Mouse (Mus musculus) neural tube, embryonic 15.5 days (tissue): ENCODE data around the gene Stat1. TPM values are rescaled to one million over a fixed set of nuclear protein-coding genes. Genes with fewer than 3 reads are reported as not detected.

Source experiments
- ATAC-seq: fragments of 200-750 bp; cut with Nextera tagmentation; 2 replicates; pipeline ENCODE4 v1.8.0; 2017; ENCODE audit warnings: mild to moderate bottlenecking, moderate TSS enrichment, moderate library complexity; ENCODE audit not compliant: low FRiP score
- H3K27ac ChIP-seq: fragments of 300-500 bp; sonication (generic); replicated peaks from 2 replicates; pipeline ENCODE4 v1.5.1; 2015; ENCODE audit warnings: mild to moderate bottlenecking, inconsistent platforms
- H3K27me3 ChIP-seq: fragments of 300-500 bp; sonication (generic); replicated peaks from 2 replicates; pipeline ENCODE4 v1.6.1; 2015; ENCODE audit warnings: inconsistent platforms
- H3K36me3 ChIP-seq: fragments of 300-500 bp; sonication (generic); 2 replicates; pipeline ENCODE4 v1.6.1; 2015; ENCODE audit warnings: inconsistent platforms
- H3K4me1 ChIP-seq: fragments of 300-500 bp; sonication (generic); 2 replicates; pipeline ENCODE4 v1.6.1; 2015; ENCODE audit warnings: inconsistent platforms
- H3K4me2 ChIP-seq: fragments of 300-500 bp; sonication (generic); 2 replicates; pipeline ENCODE4 v1.6.1; 2015; ENCODE audit warnings: inconsistent platforms, mild to moderate bottlenecking, moderate library complexity
- H3K4me3 ChIP-seq: fragments of 300-500 bp; sonication (generic); replicated peaks from 2 replicates; pipeline ENCODE4 v1.5.1; 2015; ENCODE audit warnings: mild to moderate bottlenecking, inconsistent platforms
- H3K9ac ChIP-seq: fragments of 300-500 bp; sonication (generic); replicated peaks from 2 replicates; pipeline ENCODE4 v1.6.1; 2015; ENCODE audit warnings: mild to moderate bottlenecking, inconsistent platforms
- H3K9me3 ChIP-seq: fragments of 300-500 bp; sonication (generic); replicated peaks from 2 replicates; pipeline ENCODE4 v1.6.1; 2016; ENCODE audit warnings: inconsistent platforms
- WGBS: fragments of 180-500 bp; shearing (Covaris S2); methylation state at CpG from one replicate; pipeline ENCODE4 v1.1.7; 2015; ENCODE audit warnings: mixed read lengths; 5-methylcytosine and 5-hydroxymethylcytosine counted together
- polyA plus RNA-seq: library from polyadenylated mRNA; unstranded; fragments of >200 nt; fragmentation: Nextera tagmentation; extraction: Ambion mirVana; gene quantifications from 2 replicates; pipeline ENCODE4 v1.2.1, GENCODE M21; 2015

The Stat1 gene
- polyA plus RNA-seq, 1 experiment from 2014 or later, result 16.6 TPM

DNA sequence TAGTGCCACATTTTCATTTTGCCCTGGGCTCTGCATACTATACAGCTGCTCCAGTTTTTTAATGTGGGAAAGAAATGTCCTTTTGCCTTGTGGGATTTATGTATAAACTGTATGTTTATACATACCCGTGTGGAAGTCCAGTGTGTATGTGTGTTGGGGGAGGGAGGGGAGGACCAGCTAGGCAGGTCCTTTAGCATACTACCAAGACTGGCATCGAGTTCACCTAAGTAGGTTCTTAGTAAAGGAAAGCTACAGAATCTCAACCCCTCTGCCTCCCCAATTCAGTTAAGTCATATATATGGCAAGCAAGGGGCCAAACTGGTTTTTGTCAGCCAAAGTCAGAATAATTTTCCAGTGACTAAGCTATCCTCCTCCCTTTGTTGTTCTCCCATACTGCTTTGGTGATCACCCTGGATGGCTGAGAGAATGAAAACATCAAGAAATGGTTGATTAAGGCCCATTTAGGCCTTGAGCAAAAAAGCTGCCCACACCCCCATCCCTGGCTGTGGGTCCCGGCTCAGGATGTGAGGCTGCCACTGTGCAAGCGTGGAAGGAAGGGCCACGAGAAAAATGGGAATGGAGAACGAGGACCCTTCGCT lies 6.1 kb upstream of the Stat1 start:
- H3K27me3 ChIP-seq, result peaks cover 2% of the 10 kb centered on the region; the same call in 1 of the 2 replicates
- ATAC-seq, result peak; percentile 51
- H3K4me3 ChIP-seq, result peak overlapping the region; percentile 37
- peaks cover 6% of the 10 kb centered on the region for H3K4me1 ChIP-seq
- peak overlapping the region; percentile 73 for H3K4me2 ChIP-seq
- peak overlapping the region; percentile 91 for H3K27ac ChIP-seq
- H3K9me3 ChIP-seq, result no peaks in the 10 kb centered on the region
- no peaks in the 10 kb centered on the region for H3K36me3 ChIP-seq
- WGBS, result 29% methylated on average over 7 of the region's 7 CpGs
- peak overlapping the region; percentile 51 for H3K9ac ChIP-seq

DNA sequence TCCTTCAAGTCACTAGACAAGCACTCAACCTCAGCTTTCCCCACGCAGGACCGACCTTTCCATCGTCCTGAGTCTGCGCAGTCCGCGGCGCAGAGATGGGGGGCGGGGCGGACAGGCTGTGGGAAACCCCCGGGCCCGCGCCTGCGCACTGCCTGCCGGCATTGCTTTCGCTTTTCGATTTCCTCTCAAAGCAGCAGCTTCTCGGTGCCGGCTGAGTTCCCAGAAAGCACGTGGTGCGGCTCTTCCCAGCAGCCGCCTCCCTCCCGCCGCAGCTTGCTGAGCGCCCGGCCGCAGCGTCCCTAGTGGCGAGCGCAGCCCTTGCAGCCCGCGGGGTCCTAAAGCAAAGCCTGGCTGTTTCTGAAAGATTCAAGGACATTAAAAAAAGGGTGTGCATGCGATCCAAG lies 5.6 kb upstream of the Stat1 start:
- no peaks in the 10 kb centered on the region for H3K36me3 ChIP-seq
- H3K4me3 ChIP-seq, result peak overlapping the region; percentile 37
- peak overlapping the region; percentile 51 for H3K9ac ChIP-seq
- peak; percentile 97 for ATAC-seq
- H3K27me3 ChIP-seq, result peaks cover 2% of the 10 kb centered on the region; the same call in 1 of the 2 replicates
- no peaks in the 10 kb centered on the region for H3K9me3 ChIP-seq
- H3K4me1 ChIP-seq, result peaks cover 9% of the 10 kb centered on the region
- WGBS, result under 1% methylated on average over 32 of the region's 32 CpGs
- peak overlapping the region; percentile 91 for H3K27ac ChIP-seq
- peak overlapping the region; percentile 73 for H3K4me2 ChIP-seq

DNA sequence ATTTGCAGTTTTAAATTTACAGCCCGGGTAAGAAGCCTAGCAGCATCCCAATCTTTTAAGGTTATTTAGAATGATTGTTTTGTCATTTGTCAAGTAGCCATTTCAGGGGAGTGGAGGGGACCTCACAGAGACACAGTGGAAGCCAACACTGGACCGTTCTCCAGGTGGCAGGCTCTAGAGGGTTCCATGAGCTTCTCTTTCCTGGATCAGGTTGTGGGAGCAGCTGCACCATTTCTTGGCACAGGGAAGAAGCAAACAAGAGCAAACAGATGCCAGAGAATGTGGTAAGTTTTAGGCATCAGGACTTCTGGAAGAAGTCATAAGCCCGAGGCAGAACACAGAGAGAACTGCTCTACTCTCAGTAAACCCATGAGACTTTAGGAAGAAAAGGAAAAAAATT lies 2.8 kb upstream of the Stat1 start:
- 77% methylated on average over 3 of the region's 3 CpGs for WGBS
- ATAC-seq, result no peak

DNA sequence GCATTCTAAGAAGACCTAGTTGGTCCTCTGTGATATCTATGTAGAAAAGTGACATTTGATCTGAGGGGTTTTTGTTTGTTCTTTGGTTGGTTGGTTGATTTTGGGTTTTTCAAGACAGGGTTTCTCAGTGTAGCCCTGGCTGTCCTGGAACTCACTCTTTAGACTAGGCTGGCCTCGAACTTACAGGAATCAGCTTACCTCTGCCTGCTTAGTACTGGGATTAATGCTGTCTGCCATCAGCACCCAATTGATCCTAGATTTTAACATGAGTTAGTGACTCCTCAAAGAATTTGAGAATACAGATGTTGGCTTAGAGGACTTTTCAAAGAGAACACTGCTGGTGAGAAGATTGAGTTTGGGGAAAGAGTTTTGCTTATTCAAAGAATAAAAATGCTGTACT lies 1.5 kb upstream of the Stat1 start:
- 94% methylated on average over 1 of the region's 1 CpGs for WGBS
- ATAC-seq, result no peak
- no peak overlapping the region for H3K9ac ChIP-seq
- H3K4me2 ChIP-seq, result no peak overlapping the region
- no peaks in the 10 kb centered on the region for H3K9me3 ChIP-seq
- peaks cover 23% of the 10 kb centered on the region for H3K4me1 ChIP-seq
- peaks cover 2% of the 10 kb centered on the region; the same call in 1 of the 2 replicates for H3K27me3 ChIP-seq
- no peaks in the 10 kb centered on the region for H3K36me3 ChIP-seq
- no peak overlapping the region for H3K4me3 ChIP-seq
- no peak overlapping the region for H3K27ac ChIP-seq

More for the DNA sequence above, 2.8 kb upstream of the Stat1 start:
- H3K27me3 ChIP-seq, result peaks cover 2% of the 10 kb centered on the region; the same call in 1 of the 2 replicates
- H3K9ac ChIP-seq, result no peak overlapping the region
- H3K4me1 ChIP-seq, result peaks cover 23% of the 10 kb centered on the region
- no peak overlapping the region for H3K4me3 ChIP-seq
- no peak overlapping the region for H3K4me2 ChIP-seq
- H3K9me3 ChIP-seq, result no peaks in the 10 kb centered on the region
- H3K27ac ChIP-seq, result no peak overlapping the region
- H3K36me3 ChIP-seq, result no peaks in the 10 kb centered on the region

DNA sequence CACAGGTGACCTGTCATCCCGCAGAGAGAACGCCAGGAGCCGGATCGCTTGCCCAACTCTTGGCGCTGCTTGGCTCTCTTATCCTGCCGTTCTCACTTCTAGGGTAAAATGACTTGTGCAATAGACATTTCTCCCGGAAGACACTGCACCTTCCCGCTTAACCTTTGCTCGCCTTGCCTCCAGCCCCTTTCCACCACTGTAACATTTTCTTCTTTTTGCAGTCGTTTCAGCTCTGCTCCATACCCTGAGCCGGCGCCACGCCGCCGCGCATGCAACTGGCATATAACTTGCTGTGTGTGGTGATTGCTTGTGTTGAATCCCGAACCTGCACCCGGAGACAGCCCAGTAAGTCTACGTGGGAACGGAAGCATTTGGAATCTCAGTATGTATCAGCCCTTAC lies 451 bp downstream of the Stat1 start:
- peaks cover 2% of the 10 kb centered on the region; the same call in 1 of the 2 replicates for H3K27me3 ChIP-seq
- H3K9ac ChIP-seq, result peak overlapping the region; percentile 71
- ATAC-seq, result peak; percentile 43
- no peaks in the 10 kb centered on the region for H3K36me3 ChIP-seq
- peak overlapping the region; percentile 89 for H3K4me2 ChIP-seq
- no peaks in the 10 kb centered on the region for H3K9me3 ChIP-seq
- H3K27ac ChIP-seq, result 0 out of 2 replicates have a peak overlapping the region, but pooled peaks have one; percentile 66
- peaks cover 17% of the 10 kb centered on the region for H3K4me1 ChIP-seq
- peak overlapping the region; percentile 92 for H3K4me3 ChIP-seq
- WGBS, result under 1% methylated on average over 20 of the region's 20 CpGs

DNA sequence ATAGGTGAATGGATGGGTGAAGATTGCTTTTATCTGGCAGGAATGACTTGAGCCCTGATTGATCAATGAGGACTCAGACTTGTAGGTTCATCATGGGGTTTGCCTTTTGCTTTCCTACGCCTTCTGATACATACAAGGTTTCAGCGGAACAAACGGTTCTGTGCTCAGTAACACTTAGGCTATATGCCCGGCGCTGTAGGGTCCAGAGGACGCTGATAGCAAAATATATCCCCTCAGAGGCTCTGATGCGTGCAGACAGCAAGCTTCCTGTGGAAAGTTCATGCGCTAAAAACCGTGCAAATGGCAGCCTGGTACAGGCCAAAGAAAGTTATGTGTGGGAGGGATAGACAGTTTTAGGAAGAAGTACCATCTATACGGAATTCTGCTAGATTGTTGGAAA lies 951 bp downstream of the Stat1 start:
- Histone ChIP-seq H3K4me1 (peaks cover 17% of the 10 kb centered on the region), H3K36me3 (no peaks in the 10 kb centered on the region), H3K4me2 (peak overlapping the region; percentile 89), H3K9me3 (no peaks in the 10 kb centered on the region), H3K9ac (peak overlapping the region; percentile 71), H3K4me3 (peak overlapping the region; percentile 92), H3K27ac (no peak overlapping the region), H3K27me3 (peaks cover 2% of the 10 kb centered on the region; the same call in 1 of the 2 replicates)
- no peak for ATAC-seq
- 35% methylated on average over 10 of the region's 10 CpGs for WGBS

DNA sequence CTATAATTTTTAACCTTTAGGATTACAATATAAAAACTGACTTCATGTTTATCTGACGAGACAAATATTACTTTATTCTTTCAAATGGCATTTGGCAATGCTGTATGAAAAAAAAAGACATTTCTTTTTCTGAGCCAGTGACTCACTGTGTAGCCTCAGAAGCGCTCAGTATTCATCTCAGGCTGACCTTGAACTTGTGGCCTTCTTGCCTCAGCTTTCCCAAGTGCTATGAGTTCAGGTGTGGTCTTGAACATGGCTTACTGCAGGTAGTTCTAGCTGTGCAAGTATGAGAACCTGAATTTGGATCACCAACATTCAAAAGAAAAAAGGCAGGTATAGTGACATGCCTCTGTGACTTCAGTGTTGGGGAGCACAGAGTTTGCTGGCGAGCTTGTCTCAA lies 1.8 kb downstream of the Stat1 start:
- H3K4me2 ChIP-seq, result no peak overlapping the region
- H3K27me3 ChIP-seq, result peaks cover 2% of the 10 kb centered on the region; the same call in 1 of the 2 replicates
- H3K36me3 ChIP-seq, result no peaks in the 10 kb centered on the region
- WGBS, result 93% methylated on average over 3 of the region's 3 CpGs
- ATAC-seq, result no peak
- H3K9me3 ChIP-seq, result no peaks in the 10 kb centered on the region
- H3K27ac ChIP-seq, result no peak overlapping the region
- H3K9ac ChIP-seq, result no peak overlapping the region
- peaks cover 17% of the 10 kb centered on the region for H3K4me1 ChIP-seq
- no peak overlapping the region for H3K4me3 ChIP-seq

DNA sequence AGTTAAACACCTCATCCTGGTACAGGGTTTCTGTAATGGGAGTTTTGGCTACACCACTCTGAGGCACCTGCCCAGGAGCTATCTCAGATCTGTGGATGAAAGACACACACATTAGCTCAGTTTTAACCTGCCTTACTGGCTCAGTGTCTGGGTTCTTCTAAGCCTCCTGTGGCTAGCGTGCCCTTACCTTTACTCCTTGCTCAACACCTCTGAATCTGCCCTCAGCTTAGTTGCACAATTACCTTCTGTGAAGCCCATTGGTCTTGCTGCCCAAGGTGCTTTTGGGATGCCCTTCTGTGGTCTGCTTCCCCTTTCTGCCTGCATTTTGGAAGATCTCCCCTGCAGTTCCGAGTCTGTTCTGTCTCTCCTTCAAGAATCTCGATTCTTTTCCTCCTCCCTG lies 5.6 kb downstream of the Stat1 start:
- Histone ChIP-seq H3K4me2 (no peak overlapping the region), H3K4me1 (peaks cover 10% of the 10 kb centered on the region), H3K27ac (no peak overlapping the region), H3K9ac (no peak overlapping the region), H3K4me3 (no peak overlapping the region), H3K36me3 (peaks cover 6% of the 10 kb centered on the region), H3K27me3 (no peaks in the 10 kb centered on the region), H3K9me3 (no peaks in the 10 kb centered on the region)
- WGBS, result 73% methylated on average over 3 of the region's 3 CpGs
- ATAC-seq, result no peak

DNA sequence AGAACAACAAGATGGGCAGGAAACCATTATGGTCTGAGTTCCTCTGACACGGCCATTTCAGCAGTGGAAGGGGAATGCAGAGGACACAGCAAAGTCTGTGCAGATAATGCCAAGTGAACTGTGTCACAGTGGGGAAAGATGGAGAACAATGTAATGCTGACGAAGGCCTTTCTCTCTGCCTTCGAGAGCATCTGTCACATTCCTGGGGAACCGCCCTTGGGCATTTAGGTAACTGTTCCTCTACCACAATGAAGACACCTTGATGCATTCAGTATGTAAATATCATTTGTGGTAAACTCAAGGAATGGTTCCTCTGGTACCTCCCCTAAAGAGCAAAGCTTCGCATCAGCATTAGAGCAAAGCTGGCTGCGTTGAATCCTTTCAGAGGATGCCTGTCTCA lies 8.1 kb downstream of the Stat1 start:
- no peaks in the 10 kb centered on the region for H3K9me3 ChIP-seq
- peaks cover 6% of the 10 kb centered on the region for H3K36me3 ChIP-seq
- H3K27ac ChIP-seq, result no peak overlapping the region
- ATAC-seq, result no peak
- no peak overlapping the region for H3K4me2 ChIP-seq
- no peaks in the 10 kb centered on the region for H3K4me1 ChIP-seq
- WGBS, result 90% methylated on average over 6 of the region's 6 CpGs
- no peak overlapping the region for H3K9ac ChIP-seq
- H3K4me3 ChIP-seq, result no peak overlapping the region
- H3K27me3 ChIP-seq, result no peaks in the 10 kb centered on the region

DNA sequence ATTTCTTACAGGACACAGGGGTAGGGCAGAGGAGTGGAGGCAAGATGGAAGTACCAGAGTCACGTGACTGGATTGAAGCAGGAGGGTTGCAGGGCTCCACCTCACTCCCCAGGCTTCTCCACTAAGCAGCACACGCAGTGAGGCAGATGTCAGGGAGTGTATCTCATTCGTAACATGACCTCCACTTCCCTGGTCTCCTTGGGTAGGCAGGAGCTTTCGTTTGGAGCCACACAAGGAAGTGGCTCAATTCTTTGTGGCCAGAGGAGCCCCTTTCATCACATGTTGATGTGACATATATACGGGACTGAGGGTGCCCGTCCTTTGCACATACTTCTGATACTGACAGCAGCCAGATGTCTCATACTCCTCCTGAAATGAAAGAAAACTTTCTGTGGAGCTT lies 10.6 kb downstream of the Stat1 start:
- peaks cover 6% of the 10 kb centered on the region for H3K36me3 ChIP-seq
- no peaks in the 10 kb centered on the region for H3K9me3 ChIP-seq
- no peaks in the 10 kb centered on the region for H3K27me3 ChIP-seq
- H3K4me2 ChIP-seq, result no peak overlapping the region
- no peak overlapping the region for H3K9ac ChIP-seq
- no peak overlapping the region for H3K27ac ChIP-seq
- H3K4me3 ChIP-seq, result no peak overlapping the region
- WGBS, result 75% methylated on average over 6 of the region's 6 CpGs
- H3K4me1 ChIP-seq, result no peaks in the 10 kb centered on the region
- no peak for ATAC-seq

DNA sequence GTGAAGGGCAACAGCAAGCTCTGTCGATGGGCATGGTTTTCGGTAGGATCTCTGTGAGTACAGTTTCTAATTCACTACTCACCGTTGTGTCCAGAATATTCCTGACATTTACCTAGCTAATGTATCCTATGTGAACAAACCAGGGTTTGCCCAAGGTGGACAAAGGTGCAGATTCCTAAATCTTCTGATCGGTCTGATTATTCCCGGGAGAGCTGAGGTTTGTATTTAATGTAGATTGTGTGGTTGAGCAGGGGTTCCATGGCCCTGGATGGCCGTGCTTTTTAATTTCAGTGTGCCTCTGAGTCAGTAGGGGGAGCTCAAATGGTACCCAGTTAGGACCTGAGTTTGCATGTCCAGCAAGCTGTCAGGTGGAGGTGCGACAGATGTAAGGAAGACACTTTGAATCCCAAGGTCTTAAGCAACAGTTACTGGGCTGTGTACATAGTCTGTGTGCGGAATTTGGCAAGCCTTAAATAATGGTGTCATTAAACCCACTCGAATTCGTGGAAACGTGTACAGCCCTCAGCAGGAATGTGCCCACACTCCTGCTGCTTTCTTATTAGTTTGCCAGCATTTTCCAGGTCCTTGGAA lies 12.6 kb downstream of the Stat1 start:
- no peaks in the 10 kb centered on the region for H3K27me3 ChIP-seq
- 83% methylated on average over 11 of the region's 11 CpGs for WGBS
- no peaks in the 10 kb centered on the region; the same call in none of the 2 replicates for H3K36me3 ChIP-seq
- no peak overlapping the region for H3K4me3 ChIP-seq
- no peak overlapping the region for H3K4me2 ChIP-seq
- ATAC-seq, result no peak
- H3K9me3 ChIP-seq, result no peaks in the 10 kb centered on the region
- H3K4me1 ChIP-seq, result no peaks in the 10 kb centered on the region
- H3K27ac ChIP-seq, result no peak overlapping the region
- H3K9ac ChIP-seq, result no peak overlapping the region

DNA sequence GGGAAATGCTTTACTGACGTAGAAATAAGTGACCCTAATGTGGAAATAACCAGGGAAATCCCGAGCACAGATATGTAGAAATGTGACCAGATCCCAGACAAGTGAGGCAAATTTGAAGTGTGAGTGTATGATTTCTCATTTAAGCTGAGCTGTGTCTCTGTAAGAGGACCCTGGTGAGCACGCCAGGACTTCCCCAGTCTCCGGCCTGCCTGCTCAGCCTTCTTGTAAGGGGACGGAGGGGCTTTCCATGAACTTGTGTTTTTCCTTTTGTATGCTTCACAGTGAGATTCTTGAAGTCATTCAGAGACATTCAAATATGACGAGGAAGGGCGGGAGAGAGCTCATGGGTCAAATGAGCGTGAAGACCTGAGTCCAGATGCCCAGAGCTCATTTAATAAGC lies 14.0 kb downstream of the Stat1 start:
- 76% methylated on average over 8 of the region's 8 CpGs for WGBS

More for the DNA sequence above, 14.0 kb downstream of the Stat1 start:
- no peak overlapping the region for H3K4me3 ChIP-seq
- H3K9me3 ChIP-seq, result no peaks in the 10 kb centered on the region
- no peak for ATAC-seq
- H3K36me3 ChIP-seq, result no peaks in the 10 kb centered on the region; the same call in 1 of the 2 replicates
- H3K4me2 ChIP-seq, result no peak overlapping the region
- H3K4me1 ChIP-seq, result no peaks in the 10 kb centered on the region
- no peak overlapping the region for H3K9ac ChIP-seq
- H3K27ac ChIP-seq, result no peak overlapping the region
- H3K27me3 ChIP-seq, result no peaks in the 10 kb centered on the region
